Mouse (Mus musculus) left cerebral cortex, postnatal 25 days (tissue): ENCODE measurements around the gene Fut2. TPM values are rescaled to one million over a fixed set of nuclear protein-coding genes. Genes with fewer than 3 reads are reported as not detected.

Experiments used
- DNase-seq, 2 experiments: peaks; one replicate each; pipeline ENCODE4 v3.0.0; 2022; ENCODE audit warnings: low spot score in 2 of 2, mixed read lengths in 1 of 2
- intact Hi-C: fragments of 180-260 bp; cut with DNase I; formaldehyde crosslinking; loops from one replicate; pipeline ENCODE4 v1.15.1; 2025
- total RNA-seq, 2 experiments: library from RNA; stranded (reverse); gene quantifications; 2 replicates each; pipeline ENCODE4 v1.2.3; 2021

Fut2 gene
- total RNA-seq, 2 experiments from 2014 or later, result 0.21 TPM; not detected in 1

DNA sequence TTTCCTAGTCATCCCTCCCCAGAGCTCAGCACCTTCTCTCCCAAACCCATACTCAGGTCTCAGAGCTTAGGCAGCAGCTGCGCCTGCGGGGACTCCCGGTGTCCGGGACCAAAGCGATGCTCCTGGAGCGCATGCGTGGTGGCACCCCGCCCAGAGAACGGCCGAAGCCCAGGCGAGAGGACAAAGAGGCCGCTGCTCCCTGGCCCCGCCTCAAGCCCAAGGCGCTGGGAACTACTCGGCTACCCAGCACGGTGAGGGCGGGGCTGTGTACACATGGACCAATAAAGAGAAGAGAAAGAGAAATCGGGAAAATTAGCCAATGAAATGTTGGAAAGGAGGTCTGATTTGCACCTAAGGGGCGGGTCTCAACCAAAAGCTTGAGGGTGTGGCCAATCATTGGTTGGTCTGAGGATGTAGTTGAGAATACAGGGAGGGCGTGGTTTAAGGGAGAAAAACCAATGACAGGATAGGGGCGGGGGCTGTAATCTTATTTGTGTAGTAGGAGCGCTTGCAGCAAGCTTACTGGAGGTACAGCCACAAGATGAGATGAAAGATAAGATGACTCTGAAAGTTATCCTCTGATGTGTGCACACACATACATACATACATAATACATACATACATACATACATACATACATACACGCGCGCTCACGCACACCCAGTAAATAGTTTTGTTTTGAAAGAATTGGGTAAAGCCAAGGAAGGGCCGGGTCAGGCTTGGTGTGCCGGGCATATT is 22.6 kb downstream of the Fut2 start:
- peak; percentile 90 to 97 for DNase-seq
- intact Hi-C loops, result no loop called here

GRCm38 (mm10) chr7:45642503-45643255 is 23.5 kb downstream of the Fut2 start:
- intact Hi-C loops, result no loop called here
- no peak for DNase-seq

DNA sequence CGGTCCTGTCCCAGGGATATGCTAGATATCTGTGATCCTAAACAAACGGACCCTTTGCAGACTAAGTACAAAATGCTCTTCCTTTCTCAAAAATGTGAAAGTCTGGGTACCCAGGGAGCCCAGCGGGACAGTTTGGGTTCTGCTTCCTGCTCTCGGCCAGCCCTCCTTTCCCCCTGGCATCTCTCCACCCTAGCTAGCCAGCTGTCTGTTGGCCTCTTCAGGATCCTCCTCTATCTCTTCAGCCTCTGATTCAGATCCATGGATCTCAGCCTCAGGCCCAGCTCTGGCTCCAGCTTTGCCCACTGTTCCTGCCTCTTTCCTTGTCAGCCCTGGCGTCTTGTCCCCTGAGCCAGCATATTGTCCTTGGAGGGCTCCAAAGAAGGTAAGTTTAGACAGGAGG is 24.1 kb downstream of the Fut2 start:
- DNase-seq, result no peak
- intact Hi-C loops, result no loop called here

DNA sequence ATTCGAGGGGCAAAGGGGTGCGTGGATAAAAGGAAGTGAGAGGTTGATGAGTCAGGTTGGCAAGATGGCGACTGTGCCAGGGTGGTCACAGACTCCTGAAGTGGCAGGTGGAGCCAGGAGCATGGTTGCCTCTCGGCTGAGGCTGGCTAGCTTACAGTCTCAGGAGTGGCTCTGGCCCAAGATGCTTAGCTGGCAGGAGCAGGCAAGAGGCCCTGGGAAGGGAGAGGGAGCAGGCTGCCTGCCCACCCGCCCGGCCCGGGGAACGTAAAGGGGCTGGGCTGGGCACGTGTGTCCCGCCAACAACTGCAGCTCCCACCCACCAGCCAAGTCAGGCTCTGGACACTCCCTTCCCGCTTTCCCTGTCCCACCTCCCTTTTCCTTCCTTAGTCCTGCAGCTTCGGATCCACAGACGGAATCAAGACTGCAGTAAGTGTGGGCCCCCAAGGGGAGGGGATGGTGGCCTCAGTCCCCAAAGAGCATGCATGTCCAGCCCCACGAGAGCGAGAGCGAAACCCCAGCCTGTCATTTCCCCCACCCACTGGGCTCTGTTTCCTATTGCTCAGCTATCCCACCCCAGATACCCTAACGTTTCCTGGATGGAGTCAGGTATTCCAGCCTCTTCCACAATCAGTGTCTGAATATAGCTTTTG is 24.7 kb downstream of the Fut2 start:
- intact Hi-C loops, result no loop called here
- DNase-seq, result no peak

DNA sequence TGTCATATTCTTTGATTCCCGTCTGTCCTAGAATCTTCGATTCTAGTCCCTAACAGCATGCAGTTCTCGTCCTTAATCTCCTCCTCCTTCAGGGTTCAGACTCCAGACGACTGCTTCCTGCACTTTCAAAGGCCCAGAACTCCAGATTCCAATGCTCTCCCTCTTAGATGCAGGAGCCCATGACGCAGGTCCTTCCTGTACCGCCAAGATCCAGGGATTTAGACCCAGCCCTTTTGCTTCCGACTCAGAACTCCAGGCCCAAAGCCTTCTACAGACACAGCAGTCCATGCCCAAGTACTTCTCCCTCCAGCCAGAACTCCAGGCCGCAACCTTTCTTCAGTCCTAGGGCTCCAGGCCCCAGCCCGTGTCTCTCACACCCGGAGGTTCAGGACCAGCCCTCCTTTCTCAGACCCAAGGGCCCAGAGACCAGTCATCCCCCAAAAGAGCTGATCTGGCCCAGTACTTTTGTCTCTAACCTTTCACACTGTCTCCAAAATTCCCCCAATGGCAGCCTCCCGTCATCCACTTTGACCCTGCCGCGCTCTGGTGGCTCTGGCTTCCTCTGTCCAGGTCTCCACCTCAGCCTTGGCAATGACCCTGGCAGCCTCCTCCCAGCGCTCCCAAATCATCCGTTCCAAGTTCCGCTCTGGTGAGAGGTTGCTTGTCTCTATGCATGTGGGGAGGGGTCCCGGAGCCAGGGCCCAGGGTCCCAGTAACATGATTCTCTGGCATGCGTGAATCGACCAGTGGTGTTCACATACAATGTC is 25.8 kb downstream of the Fut2 start:
- no peak for DNase-seq
- intact Hi-C loops, result no loop called here

GRCm38 (mm10) chr7:45639561-45640027 is 26.6 kb downstream of the Fut2 start, which contains the start of gene Mamstr:
TSS of gene Mamstr (plus strand) at chr7:45639977.
- intact Hi-C loops, result no loop called here
- no peak for DNase-seq

- intact Hi-C loops, result no loop called here
- DNase-seq, result peak; percentile 94 to 99
These were observed 27.4 kb downstream of the Fut2 start for GRCm38 (mm10) chr7:45638623-45639401.

- intact Hi-C loops, result no loop called here
- DNase-seq, result no peak
These were observed 28.5 kb downstream of the Fut2 start for GRCm38 (mm10) chr7:45637710-45638109.

DNA sequence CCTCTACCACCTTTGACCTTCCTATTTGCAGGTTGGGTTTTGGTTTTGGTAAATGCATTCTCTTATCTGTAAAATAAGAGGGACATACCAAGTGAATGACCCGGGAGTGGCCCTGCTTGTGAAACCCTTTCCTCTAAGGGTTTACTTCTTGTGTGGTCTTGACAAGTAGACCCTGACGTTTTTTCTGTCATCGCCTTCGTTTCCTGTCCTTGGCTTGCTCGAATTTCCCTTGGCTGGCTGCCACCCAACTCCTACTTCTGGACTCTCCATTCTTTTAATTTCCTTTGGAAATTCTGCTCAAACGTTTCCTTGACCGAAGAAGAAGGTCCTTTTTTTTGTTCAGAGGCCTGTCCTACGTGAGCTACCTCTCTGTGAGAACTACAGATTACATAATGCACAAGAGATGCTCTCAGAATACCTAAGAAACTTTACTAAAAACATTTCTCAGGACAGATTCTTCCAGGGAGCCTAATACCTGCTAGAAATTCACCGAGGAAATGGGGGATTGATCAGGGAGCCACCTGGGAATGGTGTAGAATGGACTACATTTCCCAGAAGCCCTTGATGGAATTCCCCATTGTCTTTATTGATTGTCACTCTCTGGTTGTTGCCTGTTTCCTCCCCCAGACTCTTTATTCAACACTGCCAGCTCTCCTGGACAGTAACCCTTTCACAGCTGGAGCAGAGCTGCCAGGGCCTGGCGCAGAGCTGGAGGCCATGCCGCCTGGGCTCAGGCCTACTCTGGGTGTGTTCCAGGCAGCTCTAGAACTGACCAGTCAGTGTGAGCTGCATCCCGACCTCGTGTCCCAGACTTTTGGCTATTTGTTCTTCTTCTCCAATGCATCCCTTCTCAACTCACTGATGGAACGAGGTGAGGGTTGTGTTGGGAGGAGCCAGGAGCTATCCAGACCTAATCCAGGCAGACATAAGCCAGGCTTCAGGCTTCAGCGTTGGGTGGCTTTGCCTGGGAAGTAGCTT is 30.2 kb downstream of the Fut2 start:
- intact Hi-C loops, result no loop called here

DNA sequence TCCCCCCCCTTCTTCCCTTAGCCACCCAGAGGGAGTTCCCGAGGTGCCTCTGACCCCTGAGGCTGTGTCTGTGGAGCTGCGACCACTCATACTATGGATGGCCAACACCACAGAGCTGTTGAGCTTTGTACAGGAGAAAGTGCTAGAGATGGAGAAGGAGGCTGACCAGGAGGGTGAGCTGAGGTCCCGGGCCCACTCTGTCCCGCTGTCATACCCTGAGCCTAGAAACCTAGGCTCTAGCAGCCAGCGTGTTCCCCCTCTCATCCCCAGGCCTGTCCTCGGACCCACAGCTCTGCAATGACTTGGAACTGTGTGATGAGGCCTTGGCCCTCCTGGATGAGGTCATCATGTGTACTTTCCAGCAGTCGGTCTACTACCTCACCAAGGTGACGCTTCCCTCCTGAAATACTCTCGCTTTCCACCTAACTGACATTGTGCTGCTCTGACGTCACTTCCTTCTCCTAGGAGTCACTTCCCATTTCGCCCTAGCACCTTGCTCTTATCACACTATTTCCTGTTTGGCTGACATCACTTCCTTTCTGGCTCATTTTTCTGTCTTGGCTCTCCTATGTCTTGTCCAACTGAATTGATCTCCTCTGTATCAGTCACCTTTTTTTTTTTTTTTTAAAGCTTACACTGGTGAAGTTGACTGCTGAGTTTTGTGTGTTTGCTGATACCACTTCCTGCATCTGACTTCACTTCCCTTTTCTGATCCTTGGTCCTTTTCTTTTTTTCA is 31.1 kb downstream of the Fut2 start:
- no peak for DNase-seq
- intact Hi-C loops, result no loop called here

More for the DNA sequence above, 30.2 kb downstream of the Fut2 start:
- no peak for DNase-seq

DNA sequence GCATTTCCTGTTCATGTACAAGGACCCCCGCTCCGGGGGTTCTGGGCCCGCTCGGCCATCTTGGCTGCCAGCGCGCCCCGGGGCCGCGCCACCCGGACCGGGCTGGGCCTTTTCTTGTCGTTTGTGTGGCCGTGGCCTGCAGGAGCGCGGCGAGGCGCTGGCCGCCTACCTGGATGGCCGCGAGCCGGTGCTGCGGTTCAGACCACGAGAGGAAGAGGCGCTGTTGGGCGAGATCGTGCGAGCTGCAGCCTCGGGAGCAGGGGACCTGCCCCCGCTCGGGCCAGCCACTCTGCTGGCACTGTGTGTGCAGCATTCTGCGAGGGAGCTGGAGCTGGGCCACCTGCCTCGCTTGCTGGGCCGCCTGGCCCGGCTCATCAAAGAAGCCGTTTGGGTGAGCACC is 33.7 kb downstream of the Fut2 start:
- DNase-seq, result peak in 1 of 2 experiments; percentile 44
- intact Hi-C loops, result no loop called here

- no peak for DNase-seq
- intact Hi-C loops, result no loop called here
These were observed 35.9 kb downstream of the Fut2 start for GRCm38 (mm10) chr7:45630064-45630907.

- peak; percentile 79 to 84 for DNase-seq
- intact Hi-C loops, result no loop called here
These were observed 37.6 kb downstream of the Fut2 start for GRCm38 (mm10) chr7:45628364-45629294.

GRCm38 (mm10) chr7:45627261-45627660 is 38.9 kb downstream of the Fut2 start, which contains the start of gene Rasip1:
TSS of gene Rasip1 (plus strand) at chr7:45627488.
- intact Hi-C loops, result no loop called here
- DNase-seq, result no peak

GRCm38 (mm10) chr7:45626571-45627076 is 39.6 kb downstream of the Fut2 start:
- DNase-seq, result no peak
- intact Hi-C loops, result no loop called here
